Mouse (Mus musculus): Measurements from ENCODE around the gene Mapk3. TPM values are rescaled to one million over a fixed set of nuclear protein-coding genes. Genes with fewer than 3 reads are reported as not detected.
"Not testable (repeated sequence)": the region's sequence is repeated elsewhere in the genome, so short reads cannot be mapped to it uniquely, and the experiment has no call there.

Mapk3 gene
- total and polyA plus RNA-seq, 2 experiments from 2014 or later, result 107 to 132 TPM

GRCm38 (mm10) chr7:126775978-126776234 is 16.5 kb downstream of the Mapk3 start:
- WGBS, result 70% methylated on average over 3 of the region's 3 CpGs
- DNase-seq (ENCODE audit: low spot score), result no peak
- no peak for ATAC-seq
- Histone ChIP-seq H3K4me2 (ENCODE audit: low read depth, low read length) (peak overlapping the region; percentile 99), H3K36me3 (ENCODE audit: insufficient read depth, low read length) (peaks cover 6% of the 10 kb centered on the region), H3K27me3 (ENCODE audit: insufficient read depth, low read length) (no peaks in the 10 kb centered on the region), H3K9me3 (ENCODE audit: low read length) (no peaks in the 10 kb centered on the region), H3K4me3 (ENCODE audit: low read length) (peak overlapping the region; percentile 82), H3K27ac (peak overlapping the region; percentile 92), H3K9ac (replicated peaks; ENCODE audit: low read length) (peak overlapping the region; percentile 97; the same call in 1 of the 2 replicates), H3K4me1 (ENCODE audit: insufficient read depth, low read length) (peaks cover 32% of the 10 kb centered on the region)
- no peak for TF ChIP-seq CTCF (IDR thresholded peaks at IDR 0.05; ENCODE audit: low read depth)

GRCm38 (mm10) chr7:126776598-126777057 is 17.2 kb downstream of the Mapk3 start, which contains the start of gene Ypel3:
Gene Ypel3, plus strand, starts transcription at chr7:126776955.
- peak within 1 kb of the TSS; percentile 97 for H3K9ac ChIP-seq (replicated peaks; ENCODE audit: low read length)

GRCm38 (mm10) chr7:126777476-126777875 is 18.1 kb downstream of the Mapk3 start:
- no peaks in the 10 kb centered on the region for H3K27me3 ChIP-seq (ENCODE audit: insufficient read depth, low read length)
- H3K9me3 ChIP-seq (ENCODE audit: low read length), result no peaks in the 10 kb centered on the region
- H3K9ac ChIP-seq (replicated peaks; ENCODE audit: low read length), result peak overlapping the region; percentile 97
- no peak for TF ChIP-seq CTCF (IDR thresholded peaks at IDR 0.05; ENCODE audit: low read depth)
- H3K27ac ChIP-seq, result peak overlapping the region; percentile 92
- ATAC-seq, result no peak
- WGBS, result 43% methylated on average over 10 of the region's 10 CpGs
- H3K4me1 ChIP-seq (ENCODE audit: insufficient read depth, low read length), result peaks cover 37% of the 10 kb centered on the region
- peak; percentile 8 for DNase-seq (ENCODE audit: low spot score)
- no peaks in the 10 kb centered on the region; the same call in 1 of the 2 replicates for H3K36me3 ChIP-seq (ENCODE audit: insufficient read depth, low read length)
- H3K4me3 ChIP-seq (ENCODE audit: low read length), result peak overlapping the region; percentile 82
- H3K4me2 ChIP-seq (ENCODE audit: low read depth, low read length), result peak overlapping the region; percentile 99

More at GRCm38 (mm10) chr7:126776598-126777057, 17.2 kb downstream of the Mapk3 start, which contains the start of gene Ypel3:
- DNase-seq (ENCODE audit: low spot score) (peak; percentile 96), ATAC-seq (peak; percentile 91)
- H3K4me2 ChIP-seq (ENCODE audit: low read depth, low read length), result peak within 1 kb of the TSS; percentile 99
- H3K4me1 ChIP-seq (ENCODE audit: insufficient read depth, low read length), result peaks cover 37% of the 10 kb centered on the region
- no peaks in the 10 kb centered on the region for H3K27me3 ChIP-seq (ENCODE audit: insufficient read depth, low read length)
- peak within 1 kb of the TSS; percentile 92 for H3K27ac ChIP-seq
- no peaks in the 10 kb centered on the region for H3K9me3 ChIP-seq (ENCODE audit: low read length)
- peak within 1 kb of the TSS; percentile 82 for H3K4me3 ChIP-seq (ENCODE audit: low read length)
- 0% methylated on average over 35 of the region's 37 CpGs for WGBS
- H3K36me3 ChIP-seq (ENCODE audit: insufficient read depth, low read length), result peaks cover 3% of the 10 kb centered on the region; the same call in 1 of the 2 replicates
- TF ChIP-seq CTCF (IDR thresholded peaks at IDR 0.05; ENCODE audit: low read depth), result no peak; the same call in 1 of the 2 replicates

GRCm38 (mm10) chr7:126778147-126778546 is 18.7 kb downstream of the Mapk3 start:
- Histone ChIP-seq H3K4me1 (ENCODE audit: insufficient read depth, low read length) (peaks cover 37% of the 10 kb centered on the region), H3K9me3 (ENCODE audit: low read length) (no peaks in the 10 kb centered on the region), H3K4me2 (ENCODE audit: low read depth, low read length) (peak overlapping the region; percentile 99), H3K36me3 (ENCODE audit: insufficient read depth, low read length) (no peaks in the 10 kb centered on the region), H3K9ac (replicated peaks; ENCODE audit: low read length) (peak overlapping the region; percentile 97), H3K27ac (0 out of 2 replicates have a peak overlapping the region, but pooled peaks have one; percentile 92), H3K4me3 (ENCODE audit: low read length) (peak overlapping the region; percentile 82; the same call in 1 of the 2 replicates), H3K27me3 (ENCODE audit: insufficient read depth, low read length) (no peaks in the 10 kb centered on the region)
- TF ChIP-seq CTCF (IDR thresholded peaks at IDR 0.05; ENCODE audit: low read depth), result no peak
- ATAC-seq, result no peak
- WGBS, result 63% methylated on average over 3 of the region's 3 CpGs
- DNase-seq (ENCODE audit: low spot score), result no peak

GRCm38 (mm10) chr7:126779101-126779500 is 19.7 kb downstream of the Mapk3 start:
- peaks cover 37% of the 10 kb centered on the region for H3K4me1 ChIP-seq (ENCODE audit: insufficient read depth, low read length)
- H3K36me3 ChIP-seq (ENCODE audit: insufficient read depth, low read length); H3K4me2 ChIP-seq (ENCODE audit: low read depth, low read length); H3K4me3 ChIP-seq (ENCODE audit: low read length); ATAC-seq; H3K9me3 ChIP-seq (ENCODE audit: low read length); DNase-seq (ENCODE audit: low spot score); H3K27me3 ChIP-seq (ENCODE audit: insufficient read depth, low read length); H3K9ac ChIP-seq (replicated peaks; ENCODE audit: low read length): not testable (repeated sequence)
- WGBS, result 88% methylated on average over 7 of the region's 7 CpGs
- peak overlapping the region; percentile 72; the same call in 1 of the 2 replicates for H3K27ac ChIP-seq

- DNase-seq (ENCODE audit: low spot score) (peak; percentile 97), ATAC-seq (peak; percentile 66)
- peaks cover 37% of the 10 kb centered on the region for H3K4me1 ChIP-seq (ENCODE audit: insufficient read depth, low read length)
- no peaks in the 10 kb centered on the region for H3K27me3 ChIP-seq (ENCODE audit: insufficient read depth, low read length)
- H3K4me2 ChIP-seq (ENCODE audit: low read depth, low read length), result peak overlapping the region; percentile 96
- TF ChIP-seq CTCF (IDR thresholded peaks at IDR 0.05; ENCODE audit: low read depth), result peak; percentile 96
- under 1% methylated on average over 21 of the region's 21 CpGs for WGBS
- peak overlapping the region; percentile 41 for H3K4me3 ChIP-seq (ENCODE audit: low read length)
- H3K9ac ChIP-seq (replicated peaks; ENCODE audit: low read length), result peak overlapping the region; percentile 54
- H3K9me3 ChIP-seq (ENCODE audit: low read length), result no peaks in the 10 kb centered on the region
- H3K36me3 ChIP-seq (ENCODE audit: insufficient read depth, low read length), result peaks cover 11% of the 10 kb centered on the region
- H3K27ac ChIP-seq, result peak overlapping the region; percentile 72
Measured at GRCm38 (mm10) chr7:126779983-126780970, 20.9 kb downstream of the Mapk3 start.
